Comparison of ENCODE assay signal across 7 mouse cellular contexts in genomic region chr4:94556265-94557054, GRCm38 (mm10). TPM values are rescaled to one million over a fixed set of nuclear protein-coding genes. Genes with fewer than 3 reads are reported as not detected.
DNase-seq lines count a peak whose midpoint lies in the region; ATAC-seq lines count a peak whose summit lies in the region.

Gene Gm10306, plus strand, starts transcription at chr4:94556546.
Gene Caap1, minus strand, starts transcription at chr4:94556796.

- peak within 1 kb of the TSS; percentile 70 for H3K27ac ChIP-seq in intestine, embryonic 15.5 days
- peak within 1 kb of the TSS; percentile 90 for H3K27ac ChIP-seq in midbrain, embryonic 10.5 days (replicated peaks)

- peak within 1 kb of the TSS; percentile 81 for H3K9ac ChIP-seq in intestine, embryonic 15.5 days

- H3K4me1 ChIP-seq in intestine, embryonic 15.5 days (replicated peaks): peaks cover 2% of the 10 kb centered on the region
- peaks cover 22% of the 10 kb centered on the region for H3K4me1 ChIP-seq in midbrain, embryonic 10.5 days

- H3K27me3 ChIP-seq in intestine, embryonic 15.5 days (replicated peaks): no peaks in the 10 kb centered on the region
- no peaks in the 10 kb centered on the region for H3K27me3 ChIP-seq in midbrain, embryonic 10.5 days (ENCODE audit: low read depth, poor library complexity, severe bottlenecking)

- H3K4me3 ChIP-seq in intestine, embryonic 15.5 days (replicated peaks): peak within 1 kb of the TSS; percentile 97
- peak within 1 kb of the TSS; percentile 94 for H3K4me3 ChIP-seq in midbrain, embryonic 10.5 days

- peak; percentile 94 for DNase-seq in adrenal gland, adult 2 months
- peak; percentile 90 for DNase-seq in embryo, embryonic 11.5 days (ENCODE audit: low read depth, low spot score)
- DNase-seq in gastrocnemius, postnatal 36 days: peak; percentile 88 to 91
- peak; percentile 93 to 95 for DNase-seq in left cerebral cortex, postnatal 25 days (ENCODE audit: low spot score in 2 of 2)
- DNase-seq in midbrain, embryonic 10.5 days (ENCODE audit: low spot score): peak; percentile 95
- peak; percentile 98 for DNase-seq in right cerebral cortex, postnatal 4 days

- peak; percentile 99 for ATAC-seq in intestine, embryonic 15.5 days

- H3K36me3 ChIP-seq in intestine, embryonic 15.5 days: no peaks in the 10 kb centered on the region
- H3K36me3 ChIP-seq in midbrain, embryonic 10.5 days: no peaks in the 10 kb centered on the region

- peak within 1 kb of the TSS; percentile 63 for H3K4me2 ChIP-seq in intestine, embryonic 15.5 days (replicated peaks)

- no peaks in the 10 kb centered on the region for H3K9me3 ChIP-seq in intestine, embryonic 15.5 days
- no peaks in the 10 kb centered on the region for H3K9me3 ChIP-seq in midbrain, embryonic 10.5 days (replicated peaks)

- intact Hi-C loops in gastrocnemius, postnatal 36 days (cut with DNase I): loop anchor here (5.0 kb wide), 1 partner anchor 46 kb away; the partner anchor contains the start of gene Plaa
- intact Hi-C loops in left cerebral cortex, postnatal 25 days (cut with DNase I): loop anchor here (5.0 kb wide), 1 partner anchor 46 kb away; the partner anchor contains the start of gene Plaa

- 1% methylated on average over 83 of the region's 83 CpGs for WGBS in intestine, embryonic 15.5 days
- 2% methylated on average over 74 of the region's 83 CpGs for WGBS in midbrain, embryonic 10.5 days

RNA-seq across cellular contexts. Expression of gene Gm10306, which starts in this region (rescaled TPM):
- total RNA-seq in adrenal gland, adult 2 months (2021): not detected
- polyA plus RNA-seq in adrenal gland, adult 2 months (2012; rRNA removed): not detected in 2 replicates
- total RNA-seq in gastrocnemius, postnatal 36 days (2021): not detected
- polyA plus RNA-seq in intestine, embryonic 15.5 days (2015; fragmentation: Nextera tagmentation; extraction: Ambion mirVana): 0.72 TPM in 1 of 2 replicates, not detected in the other
- not detected for total RNA-seq in left cerebral cortex, postnatal 25 days (2021)
- 0.52 TPM in 1 of 2 replicates, not detected in the other for polyA plus RNA-seq in midbrain, embryonic 10.5 days (2016; fragmentation: Nextera tagmentation; extraction: Ambion mirVana)

RNA-seq across cellular contexts. Expression of gene Caap1, which starts in this region (rescaled TPM):
- 1 to 10 TPM; 7.0 to 9.4 TPM for total RNA-seq in adrenal gland, adult 2 months (2021)
- polyA plus RNA-seq in adrenal gland, adult 2 months (2012; rRNA removed): 1.8 and 2.7 TPM in 2 replicates
- 1 to 10 TPM; 1.9 to 2.4 TPM for total RNA-seq in gastrocnemius, postnatal 36 days (2021)
- polyA plus RNA-seq in intestine, embryonic 15.5 days (2015; fragmentation: Nextera tagmentation; extraction: Ambion mirVana): 13.7 and 16.3 TPM in 2 replicates
- total RNA-seq in left cerebral cortex, postnatal 25 days (2021): 10 to 100 TPM; 11.3 to 12.1 TPM
- 24.4 and 27.8 TPM in 2 replicates for polyA plus RNA-seq in midbrain, embryonic 10.5 days (2016; fragmentation: Nextera tagmentation; extraction: Ambion mirVana)

Comparison
In these comparisons a context has a peak if more than half of its experiments do, and no peak if none do; other contexts are left out.
1. Peak in every context shown above with its lines: DNase-seq, ATAC-seq, H3K4me3 ChIP-seq and H3K27ac ChIP-seq.